Mouse (Mus musculus) lung, embryonic 16.5 days (tissue): Measurements from ENCODE around the gene Ak6. TPM values are rescaled to one million over a fixed set of nuclear protein-coding genes. Genes with fewer than 3 reads are reported as not detected.

Source experiments
- ATAC-seq: fragments of 200-750 bp; cut with Nextera tagmentation; 2 replicates; pipeline ENCODE4 v1.8.0; 2017; ENCODE audit warnings: low read depth, mild to moderate bottlenecking, moderate library complexity
- H3K27ac ChIP-seq: fragments of 300-500 bp; sonication (generic); 2 replicates; pipeline ENCODE4 v1.5.1; 2014; ENCODE audit warnings: mild to moderate bottlenecking, control low read depth, low read length
- H3K27me3 ChIP-seq: fragments of 300-500 bp; sonication (generic); 2 replicates; pipeline ENCODE4 v1.6.1; 2014; ENCODE audit warnings: low read depth, low read length, mixed read lengths; ENCODE audit not compliant: control insufficient read depth, insufficient read depth
- H3K36me3 ChIP-seq: fragments of 300-500 bp; sonication (generic); 2 replicates; pipeline ENCODE4 v1.6.1; 2014; ENCODE audit warnings: low read length; ENCODE audit not compliant: control insufficient read depth, insufficient read depth
- H3K4me1 ChIP-seq: fragments of 300-500 bp; sonication (generic); replicated peaks from 2 replicates; pipeline ENCODE4 v1.6.1; 2014; ENCODE audit warnings: low read length, mixed read lengths; ENCODE audit not compliant: control insufficient read depth, insufficient read depth
- H3K4me2 ChIP-seq: fragments of 300-500 bp; sonication (generic); 2 replicates; pipeline ENCODE4 v1.6.1; 2014; ENCODE audit warnings: low read depth, low read length, control low read depth
- H3K4me3 ChIP-seq: fragments of 300-500 bp; sonication (generic); 2 replicates; pipeline ENCODE4 v1.5.1; 2014; ENCODE audit warnings: mild to moderate bottlenecking, low read length, control low read depth
- H3K9ac ChIP-seq: fragments of 300-500 bp; sonication (generic); 2 replicates; pipeline ENCODE4 v1.6.1; 2014; ENCODE audit warnings: low read length, control low read depth
- H3K9me3 ChIP-seq: fragments of 300-500 bp; sonication (generic); 2 replicates; pipeline ENCODE4 v1.6.1; 2016; ENCODE audit warnings: low read length; ENCODE audit not compliant: control insufficient read depth
- WGBS: fragments of 180-500 bp; shearing (Covaris S2); extraction: QIAGEN DNeasy Blood & Tissue Kit; methylation state at CpG from one replicate; pipeline ENCODE4 v1.1.7; 2014; 5-methylcytosine and 5-hydroxymethylcytosine counted together
- polyA plus RNA-seq: library from polyadenylated mRNA; unstranded; fragments of >200 nt; fragmentation: Nextera tagmentation; extraction: Ambion mirVana; gene quantifications from 2 replicates; pipeline ENCODE4 v1.2.1, GENCODE M21; 2015

Gene Ak6
- polyA plus RNA-seq, 1 experiment from 2014 or later: 257 TPM

- 68% methylated on average over 2 of the region's 2 CpGs for WGBS
- Histone ChIP-seq H3K36me3 (no peaks in the 10 kb centered on the region), H3K27ac (no peak overlapping the region), H3K4me3 (no peak overlapping the region), H3K4me1 (no peaks in the 10 kb centered on the region), H3K27me3 (no peaks in the 10 kb centered on the region), H3K4me2 (no peak overlapping the region), H3K9me3 (no peaks in the 10 kb centered on the region), H3K9ac (no peak overlapping the region)
- no peak for ATAC-seq
Observed at GRCm38 (mm10) chr13:100684355-100684754, 33.6 kb downstream of the Ak6 start.

GRCm38 (mm10) chr13:100687513-100687912, 36.7 kb downstream of the Ak6 start:
- no peak for ATAC-seq
- WGBS: 67% methylated on average over 7 of the region's 7 CpGs
- H3K9ac ChIP-seq: no peak overlapping the region

GRCm38 (mm10) chr13:100697541-100697940, 46.8 kb downstream of the Ak6 start:
- WGBS: 84% methylated on average over 3 of the region's 3 CpGs
- Histone ChIP-seq H3K36me3 (peaks cover 39% of the 10 kb centered on the region), H3K27ac (no peak overlapping the region), H3K27me3 (no peaks in the 10 kb centered on the region), H3K4me1 (no peaks in the 10 kb centered on the region), H3K4me3 (no peak overlapping the region), H3K9ac (no peak overlapping the region), H3K4me2 (no peak overlapping the region), H3K9me3 (no peaks in the 10 kb centered on the region)
- ATAC-seq: no peak

More at GRCm38 (mm10) chr13:100687513-100687912, 36.7 kb downstream of the Ak6 start:
- no peaks in the 10 kb centered on the region for H3K9me3 ChIP-seq
- H3K4me1 ChIP-seq: no peaks in the 10 kb centered on the region
- H3K36me3 ChIP-seq: no peaks in the 10 kb centered on the region
- H3K4me2 ChIP-seq: no peak overlapping the region
- no peaks in the 10 kb centered on the region for H3K27me3 ChIP-seq
- H3K4me3 ChIP-seq: no peak overlapping the region
- no peak overlapping the region for H3K27ac ChIP-seq

- Histone ChIP-seq H3K9me3 (no peaks in the 10 kb centered on the region), H3K9ac (no peak overlapping the region), H3K27me3 (no peaks in the 10 kb centered on the region), H3K4me3 (no peak overlapping the region), H3K36me3 (peaks cover 51% of the 10 kb centered on the region), H3K27ac (no peak overlapping the region), H3K4me2 (no peak overlapping the region), H3K4me1 (no peaks in the 10 kb centered on the region)
- ATAC-seq: no peak
- WGBS: 89% methylated on average over 10 of the region's 10 CpGs
Observed at GRCm38 (mm10) chr13:100698866-100699265, 48.1 kb downstream of the Ak6 start.

- H3K27me3 ChIP-seq: no peaks in the 10 kb centered on the region
- no peak overlapping the region for H3K27ac ChIP-seq
- H3K4me2 ChIP-seq: no peak overlapping the region
- 95% methylated on average over 2 of the region's 2 CpGs for WGBS
- no peak overlapping the region for H3K9ac ChIP-seq
- no peaks in the 10 kb centered on the region for H3K4me1 ChIP-seq
- H3K4me3 ChIP-seq: no peak overlapping the region
- peaks cover 64% of the 10 kb centered on the region for H3K36me3 ChIP-seq
- H3K9me3 ChIP-seq: no peaks in the 10 kb centered on the region
- no peak for ATAC-seq
Observed at GRCm38 (mm10) chr13:100703468-100703867, 52.7 kb downstream of the Ak6 start.

GRCm38 (mm10) chr13:100706206-100706605, 55.4 kb downstream of the Ak6 start:
- no peak overlapping the region for H3K4me2 ChIP-seq
- H3K27ac ChIP-seq: no peak overlapping the region
- H3K4me1 ChIP-seq: no peaks in the 10 kb centered on the region
- no peak overlapping the region for H3K9ac ChIP-seq
- peaks cover 69% of the 10 kb centered on the region for H3K36me3 ChIP-seq
- ATAC-seq: no peak
- no peaks in the 10 kb centered on the region for H3K9me3 ChIP-seq
- H3K27me3 ChIP-seq: no peaks in the 10 kb centered on the region
- WGBS: 93% methylated on average over 7 of the region's 7 CpGs
- H3K4me3 ChIP-seq: no peak overlapping the region

GRCm38 (mm10) chr13:100715467-100715866, 64.7 kb downstream of the Ak6 start:
- Histone ChIP-seq H3K36me3 (peaks cover 52% of the 10 kb centered on the region), H3K27ac (no peak overlapping the region), H3K27me3 (no peaks in the 10 kb centered on the region), H3K9ac (no peak overlapping the region), H3K4me1 (no peaks in the 10 kb centered on the region), H3K9me3 (no peaks in the 10 kb centered on the region), H3K4me3 (no peak overlapping the region), H3K4me2 (no peak overlapping the region)
- 91% methylated on average over 6 of the region's 6 CpGs for WGBS
- ATAC-seq: no peak

Other genes starting within 250 kb of the Ak6 start
- not detected in 2 replicates for gene Naip1, start 198.1 kb upstream of the Ak6 start, polyA plus RNA-seq
- 68.5 and 73.5 TPM in 2 replicates for gene Gtf2h2, start 158.4 kb upstream of the Ak6 start, polyA plus RNA-seq
- 38.5 and 38.8 TPM in 2 replicates for gene Ocln, start 98.3 kb upstream of the Ak6 start, polyA plus RNA-seq
- 12.0 TPM in 2 replicates for gene Marveld2, start 34.0 kb upstream of the Ak6 start, polyA plus RNA-seq
- gene Rad17, start 72 bp downstream of the Ak6 start, polyA plus RNA-seq: 21.4 and 22.4 TPM in 2 replicates
- 13.6 and 17.4 TPM in 2 replicates for gene Taf9, start 600 bp downstream of the Ak6 start, polyA plus RNA-seq
- 11.3 and 12.8 TPM in 2 replicates for gene Ccdc125, start 18.7 kb downstream of the Ak6 start, polyA plus RNA-seq
- gene Cdk7, start 80.0 kb downstream of the Ak6 start, polyA plus RNA-seq: 89.2 and 90.7 TPM in 2 replicates
- 152 and 163 TPM in 2 replicates for gene Mrps36, start 93.7 kb downstream of the Ak6 start, polyA plus RNA-seq
- gene Cenph, start 124.9 kb downstream of the Ak6 start, polyA plus RNA-seq: 31.1 and 35.1 TPM in 2 replicates
- 271 and 277 TPM in 2 replicates for gene Ccnb1, start 135.6 kb downstream of the Ak6 start, polyA plus RNA-seq
- 46.2 and 48.4 TPM in 2 replicates for gene Slc30a5, start 182.4 kb downstream of the Ak6 start, polyA plus RNA-seq